Mouse (Mus musculus) embryonic facial prominence, embryonic 15.5 days (tissue): ENCODE data around the gene Lrrc23. TPM values are rescaled to one million over a fixed set of nuclear protein-coding genes. Genes with fewer than 3 reads are reported as not detected.
A peak's percentile ranks its signal among the peaks of the same experiment; 100 is the strongest.
"Not testable (repeated sequence)": the region's sequence is repeated elsewhere in the genome, so short reads cannot be mapped to it uniquely, and the experiment has no call there.

ENCODE experiments used
- ATAC-seq: fragments of 200-750 bp; cut with Nextera tagmentation; 2 replicates; pipeline ENCODE4 v1.8.0; 2017; ENCODE audit warnings: low read depth, moderate TSS enrichment; ENCODE audit not compliant: insufficient number of reproducible peaks, low FRiP score, low TSS enrichment
- H3K27ac ChIP-seq: fragments of 300-500 bp; sonication (generic); replicated peaks from 2 replicates; pipeline ENCODE4 v1.5.1; 2015; ENCODE audit warnings: mild to moderate bottlenecking, inconsistent platforms
- H3K27me3 ChIP-seq: fragments of 300-500 bp; sonication (generic); 2 replicates; pipeline ENCODE4 v1.6.1; 2015; ENCODE audit warnings: inconsistent platforms
- H3K36me3 ChIP-seq: fragments of 300-500 bp; sonication (generic); 2 replicates; pipeline ENCODE4 v1.6.1; 2015; ENCODE audit warnings: mild to moderate bottlenecking, inconsistent platforms
- H3K4me1 ChIP-seq: fragments of 300-500 bp; sonication (generic); 2 replicates; pipeline ENCODE4 v1.6.1; 2015; ENCODE audit warnings: inconsistent platforms
- H3K4me2 ChIP-seq: fragments of 300-500 bp; sonication (generic); replicated peaks from 2 replicates; pipeline ENCODE4 v1.6.1; 2015; ENCODE audit warnings: mild to moderate bottlenecking, inconsistent platforms
- H3K4me3 ChIP-seq: fragments of 300-500 bp; sonication (generic); replicated peaks from 2 replicates; pipeline ENCODE4 v1.5.1; 2015; ENCODE audit warnings: mild to moderate bottlenecking, inconsistent platforms
- H3K9ac ChIP-seq: fragments of 300-500 bp; sonication (generic); 2 replicates; pipeline ENCODE4 v1.6.1; 2015; ENCODE audit warnings: inconsistent platforms
- H3K9me3 ChIP-seq: fragments of 300-500 bp; sonication (generic); replicated peaks from 2 replicates; pipeline ENCODE4 v1.6.1; 2016; ENCODE audit warnings: inconsistent platforms
- WGBS: fragments of 180-500 bp; shearing (Covaris S2); methylation state at CpG from one replicate; pipeline ENCODE4 v1.1.7; 2015; 5-methylcytosine and 5-hydroxymethylcytosine counted together
- polyA plus RNA-seq: library from polyadenylated mRNA; unstranded; fragments of >200 nt; fragmentation: Nextera tagmentation; extraction: Ambion mirVana; gene quantifications from 2 replicates; pipeline ENCODE4 v1.2.1, GENCODE M21; 2015

Lrrc23 gene
- polyA plus RNA-seq, 1 experiment from 2014 or later = 47.5 TPM

DNA sequence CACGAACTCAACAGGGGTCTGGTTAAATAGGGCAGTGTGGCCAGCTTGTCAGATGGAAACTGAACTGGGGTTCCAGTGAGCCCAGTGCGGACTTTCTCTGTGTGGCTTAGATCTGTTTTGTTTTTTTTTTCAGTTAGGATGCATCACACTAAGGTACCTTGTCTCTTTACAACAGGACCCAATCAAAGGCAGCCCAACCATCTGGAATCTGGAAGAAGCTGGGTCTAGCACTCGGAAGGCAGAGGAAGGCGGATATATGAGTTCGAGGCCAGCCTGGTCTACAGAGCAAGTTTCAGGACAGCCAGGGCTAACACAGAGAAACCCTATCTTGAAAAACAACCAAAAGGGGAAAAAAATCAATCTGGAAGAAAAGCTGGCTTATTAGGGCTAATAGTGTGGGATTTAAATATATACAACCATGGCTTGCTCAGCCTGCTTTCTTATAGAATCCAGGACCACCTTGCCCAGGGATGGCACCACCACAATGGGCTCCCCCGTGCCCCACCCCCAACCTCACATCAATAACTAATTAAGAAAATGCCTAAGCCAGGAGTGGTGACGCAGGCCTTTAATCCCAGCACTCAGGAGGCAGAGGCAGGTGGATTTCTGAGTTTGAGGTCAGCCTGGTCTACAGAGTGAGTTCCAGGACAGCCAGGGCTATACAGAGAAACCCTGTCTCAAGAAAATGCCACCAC lies 27.1 kb upstream of the Lrrc23 start:
- H3K9me3 ChIP-seq = no peaks in the 10 kb centered on the region
- H3K4me3 ChIP-seq = peak overlapping the region; percentile 55
- peaks cover 38% of the 10 kb centered on the region for H3K4me1 ChIP-seq
- no peak overlapping the region for H3K9ac ChIP-seq
- peaks cover 15% of the 10 kb centered on the region for H3K36me3 ChIP-seq
- H3K27me3 ChIP-seq = no peaks in the 10 kb centered on the region
- 70% methylated on average over 7 of the region's 7 CpGs for WGBS
- H3K27ac ChIP-seq = peak overlapping the region; percentile 97
- peak overlapping the region; percentile 85 for H3K4me2 ChIP-seq
- no peak for ATAC-seq

DNA sequence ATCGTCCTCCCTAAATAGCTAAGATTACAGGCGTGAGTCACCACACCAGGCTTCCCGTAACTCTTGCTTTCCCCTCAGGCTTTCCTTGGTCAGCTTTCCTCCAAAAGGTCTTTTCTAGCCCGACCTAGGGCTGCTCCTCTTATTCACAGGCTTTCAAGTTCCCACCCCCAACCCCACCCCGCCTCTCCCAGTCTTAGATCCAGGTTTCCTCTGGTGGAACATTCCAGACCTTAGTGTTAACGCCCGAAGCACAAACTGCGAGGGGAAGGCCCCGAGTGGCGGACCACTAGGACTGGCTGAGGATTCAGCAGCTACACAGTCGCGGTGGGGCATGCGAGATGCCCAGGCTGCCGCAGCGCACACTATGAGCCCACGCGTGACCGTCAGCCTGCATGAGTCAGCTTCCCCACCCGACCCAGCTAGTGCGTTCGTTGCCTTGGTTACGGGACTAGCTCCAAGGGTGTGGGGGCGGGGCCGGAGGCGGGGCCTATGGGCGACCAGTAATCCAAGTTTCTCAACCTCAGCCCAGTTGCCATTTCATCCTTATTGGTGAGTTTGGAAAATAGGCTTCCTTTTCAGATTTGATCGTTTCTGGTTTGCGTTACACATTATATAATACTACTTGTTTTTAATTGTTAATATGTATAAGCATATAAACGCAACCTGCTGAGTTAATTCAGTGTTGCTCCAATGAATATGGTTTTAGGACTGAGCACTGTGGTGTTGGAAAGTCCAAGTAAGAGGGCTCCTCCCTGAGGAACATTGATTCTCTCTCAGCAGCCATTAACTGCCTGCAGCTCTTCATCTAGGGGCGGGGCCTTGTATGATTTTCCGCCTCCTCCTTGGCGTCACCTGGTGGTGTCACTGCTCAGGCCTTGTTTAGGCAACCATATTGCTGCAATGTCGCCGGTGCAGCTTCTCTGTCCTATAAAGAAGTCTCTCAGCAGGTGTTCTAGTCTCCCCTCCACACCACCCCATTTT lies 26.1 kb upstream of the Lrrc23 start:
- Histone ChIP-seq H3K4me3 (peak overlapping the region; percentile 55), H3K27ac (peak overlapping the region; percentile 97), H3K4me1 (peaks cover 35% of the 10 kb centered on the region), H3K36me3 (peaks cover 8% of the 10 kb centered on the region; the same call in 1 of the 2 replicates), H3K27me3 (no peaks in the 10 kb centered on the region), H3K9me3 (no peaks in the 10 kb centered on the region), H3K9ac (0 out of 2 replicates have a peak overlapping the region, but pooled peaks have one; percentile 28), H3K4me2 (peak overlapping the region; percentile 85)
- peak; percentile 86 for ATAC-seq
- WGBS = 1% methylated on average over 34 of the region's 34 CpGs

DNA sequence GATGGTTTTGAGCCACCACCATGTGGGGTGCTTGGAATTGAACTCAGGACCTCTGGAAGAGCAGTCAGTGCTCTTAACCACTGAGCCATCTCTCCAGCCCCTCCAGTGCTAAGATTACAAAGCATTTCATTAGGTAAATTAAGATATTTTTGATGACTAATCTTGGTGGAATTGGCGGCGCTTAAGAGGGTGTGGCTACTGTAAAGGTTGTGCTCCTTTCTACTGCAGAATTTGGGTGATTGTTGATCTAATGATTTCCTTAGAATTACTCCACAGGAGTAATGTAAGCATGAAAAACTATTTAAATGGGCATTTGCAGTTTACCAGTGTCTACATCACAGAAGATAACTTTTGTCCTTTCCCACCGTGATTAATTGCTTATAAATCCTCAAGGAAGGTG lies 24.8 kb upstream of the Lrrc23 start:
- ATAC-seq = no peak
- 0 out of 2 replicates have a peak overlapping the region, but pooled peaks have one; percentile 28 for H3K27ac ChIP-seq
- H3K4me1 ChIP-seq = peaks cover 23% of the 10 kb centered on the region
- H3K4me3 ChIP-seq = no peak overlapping the region
- H3K27me3 ChIP-seq = no peaks in the 10 kb centered on the region
- H3K9ac ChIP-seq = no peak overlapping the region
- no peak overlapping the region for H3K4me2 ChIP-seq
- H3K36me3 ChIP-seq = no peaks in the 10 kb centered on the region
- H3K9me3 ChIP-seq = no peaks in the 10 kb centered on the region
- 81% methylated on average over 3 of the region's 3 CpGs for WGBS

DNA sequence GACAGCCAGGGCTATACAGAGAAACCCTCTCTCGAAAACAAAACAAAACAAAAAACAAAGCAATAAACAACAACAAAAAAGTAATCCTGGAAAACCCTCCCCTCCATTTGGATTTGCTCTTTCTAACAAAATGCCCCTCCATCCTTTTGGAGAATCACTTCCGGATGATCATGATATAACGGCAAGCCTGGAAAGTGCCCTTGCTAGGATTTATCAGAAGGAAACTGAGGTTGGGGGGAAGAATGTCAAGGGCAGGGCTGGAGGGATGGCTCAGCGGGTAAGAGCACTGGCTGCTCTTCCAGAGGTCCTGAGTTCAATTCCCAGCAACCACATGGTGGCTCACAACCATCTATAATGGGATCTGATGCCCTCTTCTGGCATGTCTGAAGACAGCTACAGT lies 24.2 kb upstream of the Lrrc23 start:
- H3K4me2 ChIP-seq, H3K9me3 ChIP-seq, H3K4me3 ChIP-seq, H3K9ac ChIP-seq, H3K36me3 ChIP-seq, ATAC-seq, H3K27me3 ChIP-seq, H3K27ac ChIP-seq: not testable (repeated sequence)
- H3K4me1 ChIP-seq = peaks cover 23% of the 10 kb centered on the region
- 96% methylated on average over 4 of the region's 4 CpGs for WGBS

DNA sequence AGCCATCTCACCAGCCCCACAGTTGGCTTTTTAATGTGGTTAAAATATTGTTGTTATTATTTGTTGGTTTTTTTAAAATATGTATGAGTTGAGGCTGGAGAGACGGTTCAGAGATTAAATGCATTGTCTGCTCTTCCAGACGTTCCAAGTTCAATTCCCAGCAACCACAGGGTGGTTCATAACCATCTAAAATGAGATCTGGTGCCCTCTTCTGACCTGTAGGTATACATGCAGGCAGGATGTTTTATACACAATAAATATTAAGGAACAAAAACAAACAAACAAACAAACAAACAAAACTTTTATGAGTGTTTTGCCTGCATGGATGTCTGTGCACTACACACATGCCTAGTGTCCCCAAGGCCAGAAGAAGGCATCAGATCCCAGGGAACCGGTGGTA lies 23.5 kb upstream of the Lrrc23 start:
- Histone ChIP-seq H3K4me3 (no peak overlapping the region), H3K36me3 (no peaks in the 10 kb centered on the region), H3K9ac (no peak overlapping the region), H3K27me3 (no peaks in the 10 kb centered on the region), H3K4me1 (peaks cover 20% of the 10 kb centered on the region), H3K4me2 (no peak overlapping the region), H3K27ac (no peak overlapping the region), H3K9me3 (no peaks in the 10 kb centered on the region)
- ATAC-seq = no peak
- 78% methylated on average over 3 of the region's 3 CpGs for WGBS

DNA sequence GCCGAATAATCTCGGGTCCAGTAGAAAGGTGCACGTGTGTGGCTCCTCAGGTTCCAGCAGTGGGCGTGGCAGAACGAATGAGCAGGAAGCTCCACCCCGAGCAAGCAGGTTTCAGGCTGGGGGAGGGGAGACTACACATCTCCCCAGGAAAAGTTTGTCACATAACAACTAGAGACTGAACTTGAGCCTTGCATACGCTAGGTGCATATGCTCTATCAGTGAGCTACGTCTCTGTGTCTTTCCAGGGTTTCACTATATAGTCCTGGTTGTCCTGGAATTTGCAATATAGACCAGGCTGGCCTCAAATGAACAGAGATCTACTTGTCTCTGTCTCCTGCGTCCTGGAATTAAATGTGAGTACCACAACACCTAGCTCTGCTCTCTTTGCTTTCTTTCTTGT lies 22.9 kb upstream of the Lrrc23 start:
- Histone ChIP-seq H3K4me2 (peak overlapping the region; percentile 39), H3K4me1 (peaks cover 18% of the 10 kb centered on the region)
- H3K9me3 ChIP-seq = not testable (repeated sequence)

DNA sequence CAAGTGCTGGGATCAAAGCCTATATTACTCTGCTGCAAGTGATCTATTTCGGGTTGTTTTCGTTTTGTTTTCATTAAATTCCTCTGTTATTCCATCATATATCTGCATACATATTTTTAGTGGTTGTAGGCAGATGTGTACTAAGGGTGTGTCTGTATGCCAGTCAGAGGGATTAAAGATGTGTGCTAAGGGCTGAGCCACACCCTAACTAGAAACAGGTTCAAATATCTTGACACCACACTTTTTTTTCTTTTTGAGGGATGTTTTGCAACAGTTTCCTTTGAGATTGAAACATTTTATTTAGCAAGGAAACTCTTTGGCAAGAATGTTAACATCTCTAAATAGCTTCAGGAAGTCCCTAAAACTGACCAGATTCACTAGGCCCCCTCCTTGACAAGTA lies 16.7 kb upstream of the Lrrc23 start:
- Histone ChIP-seq H3K4me2 (no peak overlapping the region), H3K9me3 (no peaks in the 10 kb centered on the region), H3K9ac (no peak overlapping the region), H3K27me3 (no peaks in the 10 kb centered on the region), H3K4me3 (no peak overlapping the region), H3K36me3 (no peaks in the 10 kb centered on the region), H3K27ac (peak overlapping the region; percentile 59; the same call in 1 of the 2 replicates), H3K4me1 (no peaks in the 10 kb centered on the region)
- 43% methylated on average over 2 of the region's 2 CpGs for WGBS
- no peak for ATAC-seq

More for the DNA sequence above, 22.9 kb upstream of the Lrrc23 start:
- H3K27me3 ChIP-seq, H3K9ac ChIP-seq, H3K36me3 ChIP-seq, H3K27ac ChIP-seq, ATAC-seq: not testable (repeated sequence)
- 9% methylated on average over 6 of the region's 9 CpGs for WGBS
- H3K4me3 ChIP-seq = peak overlapping the region; percentile 17; the same call in 1 of the 2 replicates

DNA sequence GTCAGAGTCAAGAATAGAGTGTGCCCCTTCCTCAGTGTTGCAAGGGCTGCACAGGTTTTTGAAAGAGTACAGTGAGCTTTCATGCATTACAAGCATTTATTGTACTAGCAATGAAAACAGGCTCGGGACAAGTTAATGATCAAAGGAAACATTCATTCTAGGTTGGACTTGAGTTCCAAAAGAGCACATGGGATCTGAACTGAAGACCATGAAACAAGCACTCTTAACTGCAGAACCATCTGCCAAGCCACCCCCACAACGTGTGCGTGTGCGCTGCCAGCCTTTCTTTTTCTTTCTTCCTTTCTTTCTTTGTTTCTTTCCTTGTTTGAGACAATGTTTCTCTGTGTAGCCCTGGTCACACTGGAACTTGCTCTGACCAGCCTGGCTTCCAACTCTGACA lies 16.3 kb upstream of the Lrrc23 start:
- 0 out of 2 replicates have a peak overlapping the region, but pooled peaks have one; percentile 59 for H3K27ac ChIP-seq
- no peak for ATAC-seq
- no peak overlapping the region for H3K4me3 ChIP-seq
- WGBS = 58% methylated on average over 4 of the region's 4 CpGs
- no peaks in the 10 kb centered on the region for H3K9me3 ChIP-seq
- no peaks in the 10 kb centered on the region for H3K27me3 ChIP-seq
- no peak overlapping the region for H3K9ac ChIP-seq
- H3K4me1 ChIP-seq = no peaks in the 10 kb centered on the region
- no peaks in the 10 kb centered on the region for H3K36me3 ChIP-seq
- no peak overlapping the region for H3K4me2 ChIP-seq

DNA sequence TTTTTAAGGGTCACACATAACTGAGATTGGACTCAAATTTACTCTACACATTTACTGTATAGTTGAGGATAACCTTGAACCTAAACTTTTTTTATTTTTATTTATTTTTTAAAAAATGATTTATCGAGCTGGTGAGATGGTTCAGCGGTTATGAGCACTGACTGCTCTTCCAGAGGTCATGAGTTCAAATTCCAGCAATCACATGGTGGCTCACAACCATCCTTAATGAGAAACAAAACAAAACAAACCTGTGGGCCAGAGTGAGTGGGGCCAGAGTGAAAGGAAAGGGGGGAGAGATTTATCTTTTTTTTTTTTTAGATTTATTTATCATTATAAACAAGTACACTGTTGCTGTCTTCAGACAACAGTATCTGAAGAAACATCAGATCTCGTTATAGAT lies 12.4 kb upstream of the Lrrc23 start:
- no peaks in the 10 kb centered on the region for H3K27me3 ChIP-seq
- no peak overlapping the region for H3K4me2 ChIP-seq
- WGBS = 87% methylated on average over 3 of the region's 3 CpGs
- no peaks in the 10 kb centered on the region for H3K9me3 ChIP-seq
- H3K9ac ChIP-seq = no peak overlapping the region
- H3K36me3 ChIP-seq = no peaks in the 10 kb centered on the region
- H3K27ac ChIP-seq = no peak overlapping the region
- no peaks in the 10 kb centered on the region for H3K4me1 ChIP-seq
- H3K4me3 ChIP-seq = no peak overlapping the region
- no peak for ATAC-seq

DNA sequence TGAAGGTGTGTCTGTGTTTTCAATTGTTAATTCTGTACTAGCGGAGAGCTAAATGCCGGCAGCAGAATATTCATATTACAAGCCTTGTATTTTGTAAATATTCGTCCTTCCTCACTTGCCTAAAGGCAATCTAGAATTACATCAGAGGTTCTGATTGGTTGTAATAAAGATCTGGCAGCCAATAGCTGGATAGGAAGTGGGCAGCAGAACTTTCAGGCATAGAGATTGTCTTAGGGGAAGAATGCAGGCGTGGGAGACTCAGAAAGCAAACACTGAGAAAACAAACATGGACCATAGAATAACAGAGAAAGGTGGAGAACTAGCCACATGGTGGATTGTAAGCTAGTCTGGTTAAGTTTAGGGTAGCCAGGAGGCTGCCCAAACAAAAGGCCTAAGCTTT lies 10.6 kb upstream of the Lrrc23 start:
- no peak overlapping the region for H3K9ac ChIP-seq
- H3K9me3 ChIP-seq = no peaks in the 10 kb centered on the region
- H3K4me3 ChIP-seq = no peak overlapping the region
- ATAC-seq = no peak
- H3K4me2 ChIP-seq = no peak overlapping the region
- H3K27me3 ChIP-seq = no peaks in the 10 kb centered on the region
- H3K4me1 ChIP-seq = no peaks in the 10 kb centered on the region
- H3K36me3 ChIP-seq = no peaks in the 10 kb centered on the region
- 18% methylated on average over 4 of the region's 4 CpGs for WGBS
- peak overlapping the region; percentile 13; the same call in 1 of the 2 replicates for H3K27ac ChIP-seq

DNA sequence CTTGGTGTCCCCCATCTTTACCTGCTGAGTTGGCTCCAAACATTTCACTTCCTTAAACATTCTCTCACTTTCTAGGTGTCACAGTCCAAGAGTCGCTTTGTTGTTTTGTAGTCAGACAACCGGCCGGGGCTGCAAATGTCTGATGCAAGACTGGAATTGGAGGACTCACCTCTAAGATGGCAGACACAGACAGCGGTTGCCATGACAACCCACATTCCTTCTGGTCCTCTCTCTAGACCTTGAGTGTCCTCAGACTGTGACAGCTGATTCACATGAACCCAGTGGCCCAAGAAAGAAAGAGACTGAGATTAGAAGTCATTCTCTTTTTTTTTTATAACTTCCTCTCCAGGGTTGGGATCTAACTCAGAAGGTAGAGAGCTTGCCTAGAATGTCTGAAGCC lies 10.0 kb upstream of the Lrrc23 start:
- no peaks in the 10 kb centered on the region for H3K4me1 ChIP-seq
- H3K27ac ChIP-seq = no peak overlapping the region
- no peak overlapping the region for H3K9ac ChIP-seq
- no peak for ATAC-seq
- WGBS = 85% methylated on average over 4 of the region's 4 CpGs
- H3K36me3 ChIP-seq = no peaks in the 10 kb centered on the region
- H3K27me3 ChIP-seq = no peaks in the 10 kb centered on the region
- no peak overlapping the region for H3K4me2 ChIP-seq
- H3K4me3 ChIP-seq = no peak overlapping the region
- no peaks in the 10 kb centered on the region for H3K9me3 ChIP-seq
